Mouse (Mus musculus) cerebellum, adult 2 months (tissue): ENCODE measurements at regions not wholly inside any gene's neighbourhood (a gene's known extent, or its start where the extent isn't known, plus 50 kb on each side); places are given as distances from the start of the nearest gene placed in this dataset.

Experiments used
- CTCF ChIP-seq: fragments of 200-500 bp; IDR thresholded peaks from 2 replicates; pipeline ENCODE4 v1.5.1; 2011; ENCODE audit warnings: low read depth, mild to moderate bottlenecking, control low read depth, low read length, moderate library complexity, borderline replicate concordance; ENCODE audit not compliant: insufficient read depth
- POLR2A ChIP-seq: fragments of 200-500 bp; IDR thresholded peaks from 2 replicates; pipeline ENCODE4 v1.6.1; 2011; ENCODE audit warnings: low read length, control low read depth, borderline replicate concordance; ENCODE audit not compliant: insufficient read depth

GRCm38 (mm10) chr7:68809782-68810181, 60.7 kb upstream of the Arrdc4 start:
- no peak for TF ChIP-seq POLR2A
- TF ChIP-seq CTCF, result no peak
